Mouse (Mus musculus) liver, embryonic 16.5 days (tissue): ENCODE data around the gene Cysltr2. TPM values are rescaled to one million over a fixed set of nuclear protein-coding genes. Genes with fewer than 3 reads are reported as not detected.

ENCODE experiments used
- ATAC-seq: fragments of 200-750 bp; cut with Nextera tagmentation; 2 replicates; pipeline ENCODE4 v1.8.0; 2017; ENCODE audit warnings: low read depth, mild to moderate bottlenecking, moderate number of reproducible peaks, moderate library complexity
- H3K27ac ChIP-seq: fragments of 300-500 bp; sonication (generic); 2 replicates; pipeline ENCODE4 v1.5.1; 2014; ENCODE audit warnings: mild to moderate bottlenecking, low read length
- H3K27me3 ChIP-seq: fragments of 300-500 bp; sonication (generic); 2 replicates; pipeline ENCODE4 v1.6.1; 2014; ENCODE audit warnings: low read depth, low read length, mixed read lengths; ENCODE audit not compliant: control insufficient read depth, insufficient read depth
- H3K36me3 ChIP-seq: fragments of 300-500 bp; sonication (generic); 2 replicates; pipeline ENCODE4 v1.6.1; 2014; ENCODE audit warnings: mild to moderate bottlenecking; ENCODE audit not compliant: control insufficient read depth, insufficient read depth
- H3K4me1 ChIP-seq: fragments of 300-500 bp; sonication (generic); 2 replicates; pipeline ENCODE4 v1.6.1; 2014; ENCODE audit warnings: low read depth, low read length, mixed read lengths; ENCODE audit not compliant: control insufficient read depth
- H3K4me2 ChIP-seq: fragments of 300-500 bp; sonication (generic); 2 replicates; pipeline ENCODE4 v1.6.1; 2014; ENCODE audit warnings: low read depth, low read length, mixed read lengths
- H3K4me3 ChIP-seq: fragments of 300-500 bp; sonication (generic); 2 replicates; pipeline ENCODE4 v1.5.1; 2014; ENCODE audit warnings: low read depth, mild to moderate bottlenecking, low read length
- H3K9ac ChIP-seq: fragments of 300-500 bp; sonication (generic); 2 replicates; pipeline ENCODE4 v1.6.1; 2014; ENCODE audit warnings: low read depth, low read length
- H3K9me3 ChIP-seq: fragments of 300-500 bp; sonication (generic); replicated peaks from 2 replicates; pipeline ENCODE4 v1.6.1; 2016; ENCODE audit warnings: low read length; ENCODE audit not compliant: control insufficient read depth
- WGBS: fragments of 180-500 bp; shearing (Covaris S2); extraction: QIAGEN DNeasy Blood & Tissue Kit; methylation state at CpG from one replicate; pipeline ENCODE4 v1.1.7; 2014; ENCODE audit not compliant: insufficient replicate concordance; 5-methylcytosine and 5-hydroxymethylcytosine counted together
- polyA plus RNA-seq: library from polyadenylated mRNA; unstranded; fragments of >200 nt; fragmentation: Nextera tagmentation; extraction: Ambion mirVana; gene quantifications from 2 replicates; pipeline ENCODE4 v1.2.1, GENCODE M21; 2015

Gene Cysltr2
- polyA plus RNA-seq, 1 experiment from 2014 or later = 0.26 TPM

DNA sequence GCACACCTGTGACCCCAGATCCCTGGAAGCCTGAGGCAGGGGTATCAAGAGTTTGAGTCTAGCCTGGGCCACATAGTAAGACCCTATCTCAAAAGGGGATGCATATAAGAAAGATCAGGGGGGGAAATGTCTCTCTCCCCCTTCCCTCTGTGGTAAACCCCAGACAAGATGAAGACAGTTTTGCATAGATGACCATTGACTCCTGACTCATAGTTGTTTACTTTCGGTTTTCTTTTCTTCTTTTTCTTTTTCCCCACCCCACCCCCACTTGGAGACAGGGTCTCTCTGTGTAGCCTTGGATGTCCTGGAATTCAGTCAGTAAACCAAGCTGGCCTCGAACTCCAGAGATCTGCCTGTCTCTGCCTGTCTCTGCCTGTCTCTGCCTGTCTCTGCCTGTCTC lies 9.8 kb upstream of the Cysltr2 start:
- Histone ChIP-seq H3K36me3 (no peaks in the 10 kb centered on the region), H3K9ac (no peak overlapping the region), H3K4me2 (no peak overlapping the region), H3K27me3 (no peaks in the 10 kb centered on the region), H3K4me1 (no peaks in the 10 kb centered on the region), H3K27ac (no peak overlapping the region), H3K4me3 (no peak overlapping the region), H3K9me3 (no peaks in the 10 kb centered on the region)
- 49% methylated on average over 2 of the region's 2 CpGs for WGBS
- ATAC-seq = no peak

DNA sequence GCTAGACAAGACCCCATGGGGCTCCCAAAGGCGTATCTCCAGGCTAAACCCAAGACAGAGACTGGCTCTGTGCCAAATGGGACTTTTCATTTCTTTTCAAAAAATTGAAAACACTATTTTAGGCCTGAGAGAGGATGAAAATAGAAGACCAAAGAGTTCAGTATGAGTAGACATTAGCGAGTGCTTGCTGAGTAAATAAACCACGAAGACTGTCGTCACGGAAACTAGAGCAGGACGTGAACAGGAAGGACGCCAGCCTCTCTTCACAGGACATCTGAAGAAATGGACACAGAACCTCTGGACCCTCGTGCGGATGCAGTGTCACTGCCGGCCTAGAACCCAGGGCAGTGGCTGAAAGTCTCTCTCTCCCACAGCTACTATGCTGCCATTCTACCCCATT lies 8.8 kb upstream of the Cysltr2 start:
- no peak for ATAC-seq
- H3K27ac ChIP-seq = no peak overlapping the region
- WGBS = 44% methylated on average over 10 of the region's 10 CpGs
- H3K36me3 ChIP-seq = no peaks in the 10 kb centered on the region
- H3K27me3 ChIP-seq = no peaks in the 10 kb centered on the region
- no peak overlapping the region for H3K4me3 ChIP-seq
- no peak overlapping the region for H3K9ac ChIP-seq
- H3K4me1 ChIP-seq = no peaks in the 10 kb centered on the region
- H3K4me2 ChIP-seq = no peak overlapping the region
- no peaks in the 10 kb centered on the region for H3K9me3 ChIP-seq

GRCm38 (mm10) chr14:73056813-73057212 lies 7.9 kb upstream of the Cysltr2 start:
- Histone ChIP-seq H3K9ac (no peak overlapping the region), H3K27ac (no peak overlapping the region), H3K4me3 (no peak overlapping the region), H3K9me3 (no peaks in the 10 kb centered on the region), H3K4me1 (no peaks in the 10 kb centered on the region), H3K36me3 (no peaks in the 10 kb centered on the region), H3K27me3 (no peaks in the 10 kb centered on the region), H3K4me2 (no peak overlapping the region)
- ATAC-seq = no peak
- 56% methylated on average over 6 of the region's 6 CpGs for WGBS

DNA sequence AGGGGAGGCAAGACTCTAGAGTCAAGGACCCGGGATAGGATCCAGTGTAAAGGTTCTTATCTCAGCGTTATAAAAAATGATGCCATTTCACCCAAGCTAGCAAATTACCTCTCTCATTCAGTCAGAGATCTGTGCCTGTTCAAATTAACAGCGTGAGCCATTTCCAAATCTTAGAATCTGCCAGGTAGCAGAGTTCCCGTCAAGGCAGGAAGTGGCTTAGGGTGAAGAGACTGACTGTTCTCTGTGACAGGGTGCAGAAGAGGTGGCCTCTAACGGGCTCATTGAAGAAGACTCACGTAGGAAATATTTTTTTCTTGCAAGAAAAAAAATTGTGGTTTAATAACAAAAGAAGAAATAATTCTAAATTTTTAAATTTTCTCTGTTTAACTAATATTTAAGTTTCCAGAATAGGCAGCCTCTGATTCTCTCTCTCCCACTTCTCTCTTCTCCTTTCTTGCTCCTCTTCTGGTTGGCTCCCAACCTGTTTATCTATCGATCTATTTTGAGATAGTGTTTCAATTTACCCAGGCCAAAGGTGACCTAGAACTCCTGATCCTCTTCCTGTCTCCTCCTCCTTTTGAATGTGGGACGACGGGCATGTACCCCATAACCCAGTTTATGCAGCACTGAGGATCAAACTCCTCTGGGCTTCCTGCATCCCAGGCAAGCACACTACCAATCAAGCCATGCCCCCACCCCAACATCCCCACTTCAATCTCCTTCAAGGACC lies 3.5 kb downstream of the Cysltr2 start:
- ATAC-seq = no peak
- no peaks in the 10 kb centered on the region for H3K36me3 ChIP-seq
- no peak overlapping the region for H3K27ac ChIP-seq
- H3K9me3 ChIP-seq = no peaks in the 10 kb centered on the region
- 36% methylated on average over 9 of the region's 9 CpGs for WGBS
- no peak overlapping the region for H3K9ac ChIP-seq
- H3K4me3 ChIP-seq = no peak overlapping the region
- H3K4me2 ChIP-seq = no peak overlapping the region
- no peaks in the 10 kb centered on the region for H3K27me3 ChIP-seq
- no peaks in the 10 kb centered on the region for H3K4me1 ChIP-seq

GRCm38 (mm10) chr14:73041689-73042088 lies 7.2 kb downstream of the Cysltr2 start:
- Histone ChIP-seq H3K4me3 (no peak overlapping the region), H3K4me2 (no peak overlapping the region), H3K36me3 (no peaks in the 10 kb centered on the region), H3K27ac (no peak overlapping the region), H3K4me1 (no peaks in the 10 kb centered on the region), H3K9me3 (no peaks in the 10 kb centered on the region), H3K9ac (no peak overlapping the region), H3K27me3 (no peaks in the 10 kb centered on the region)
- 29% methylated on average over 2 of the region's 2 CpGs for WGBS
- ATAC-seq = no peak

DNA sequence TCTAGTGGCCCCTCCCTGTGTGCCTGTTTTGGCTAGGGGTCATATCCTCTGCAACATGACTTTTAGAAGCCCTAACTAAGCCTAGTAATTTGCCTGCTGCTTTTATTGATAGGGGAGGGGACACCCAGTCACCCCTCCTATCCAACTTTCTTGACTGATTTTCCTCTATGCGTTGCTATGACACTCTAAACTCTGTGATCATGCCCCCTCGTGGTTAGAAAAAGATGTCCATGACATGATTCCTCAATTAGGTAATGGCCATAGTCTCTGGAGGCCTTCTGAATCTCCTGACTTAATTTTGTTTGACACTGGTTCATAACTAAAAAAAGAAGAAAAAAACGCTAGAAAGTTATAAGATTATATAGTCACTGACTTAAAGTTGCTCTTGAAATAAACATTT lies 15.6 kb downstream of the Cysltr2 start:
- Histone ChIP-seq H3K9ac (no peak overlapping the region), H3K4me3 (no peak overlapping the region), H3K27me3 (no peaks in the 10 kb centered on the region), H3K27ac (no peak overlapping the region), H3K9me3 (no peaks in the 10 kb centered on the region), H3K4me2 (no peak overlapping the region), H3K36me3 (no peaks in the 10 kb centered on the region), H3K4me1 (no peaks in the 10 kb centered on the region)
- no peak for ATAC-seq
- 33% methylated on average over 3 of the region's 3 CpGs for WGBS

- no peak for ATAC-seq
- 61% methylated on average over 3 of the region's 3 CpGs for WGBS
- H3K4me3 ChIP-seq = no peak overlapping the region
- H3K9ac ChIP-seq = no peak overlapping the region
- no peak overlapping the region for H3K4me2 ChIP-seq
- H3K36me3 ChIP-seq = no peaks in the 10 kb centered on the region
- H3K27ac ChIP-seq = no peak overlapping the region
- no peaks in the 10 kb centered on the region for H3K27me3 ChIP-seq
- no peaks in the 10 kb centered on the region for H3K9me3 ChIP-seq
- no peaks in the 10 kb centered on the region for H3K4me1 ChIP-seq
These were observed 17.7 kb downstream of the Cysltr2 start for GRCm38 (mm10) chr14:73031218-73031617.

GRCm38 (mm10) chr14:73017272-73017671 lies 31.6 kb downstream of the Cysltr2 start:
- no peak overlapping the region for H3K27ac ChIP-seq
- no peak overlapping the region for H3K4me2 ChIP-seq
- no peaks in the 10 kb centered on the region for H3K9me3 ChIP-seq
- no peak overlapping the region for H3K9ac ChIP-seq
- no peaks in the 10 kb centered on the region for H3K27me3 ChIP-seq
- peaks cover 3% of the 10 kb centered on the region; the same call in 1 of the 2 replicates for H3K4me1 ChIP-seq
- WGBS = 58% methylated on average over 3 of the region's 3 CpGs
- no peak overlapping the region for H3K4me3 ChIP-seq
- H3K36me3 ChIP-seq = no peaks in the 10 kb centered on the region
- no peak for ATAC-seq

DNA sequence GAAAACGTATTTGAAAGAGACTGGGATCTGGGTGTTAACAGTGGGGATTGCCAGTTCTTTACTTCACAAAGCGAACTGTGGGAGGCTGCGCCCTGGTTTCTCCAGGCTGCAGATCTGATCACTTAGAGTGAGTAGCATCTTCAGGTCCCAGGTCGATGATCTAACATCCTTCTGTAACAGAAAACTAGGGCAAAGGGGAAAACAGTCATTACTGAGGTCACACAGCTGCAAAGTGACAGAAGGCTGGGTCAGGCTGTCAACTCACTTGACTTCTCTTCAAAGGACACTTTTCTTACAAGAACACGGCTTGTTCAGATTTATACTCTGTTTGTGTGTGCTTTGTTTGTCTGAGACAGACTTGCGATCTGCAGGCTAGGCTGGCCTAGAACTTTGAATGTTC lies 33.5 kb downstream of the Cysltr2 start:
- Histone ChIP-seq H3K9me3 (no peaks in the 10 kb centered on the region), H3K4me1 (peaks cover 3% of the 10 kb centered on the region; the same call in 1 of the 2 replicates), H3K27ac (no peak overlapping the region), H3K27me3 (no peaks in the 10 kb centered on the region), H3K36me3 (no peaks in the 10 kb centered on the region), H3K4me2 (no peak overlapping the region), H3K4me3 (no peak overlapping the region), H3K9ac (no peak overlapping the region)
- WGBS = 60% methylated on average over 6 of the region's 6 CpGs
- ATAC-seq = no peak
